Mouse (Mus musculus) embryonic facial prominence, embryonic 12.5 days (tissue): ENCODE measurements around the gene Maml3. TPM values are rescaled to one million over a fixed set of nuclear protein-coding genes. Genes with fewer than 3 reads are reported as not detected.

Experiments used
- ATAC-seq: fragments of 200-750 bp; cut with Nextera tagmentation; 2 replicates; pipeline ENCODE4 v1.8.0; 2017; ENCODE audit not compliant: insufficient number of reproducible peaks, insufficient read depth, low FRiP score, low TSS enrichment
- H3K27ac ChIP-seq: fragments of 300-500 bp; sonication (generic); 2 replicates; pipeline ENCODE4 v1.5.1; 2016; ENCODE audit warnings: mild to moderate bottlenecking
- H3K27me3 ChIP-seq: fragments of 300-500 bp; sonication (generic); 2 replicates; pipeline ENCODE4 v1.6.1; 2016; ENCODE audit warnings: mild to moderate bottlenecking, moderate library complexity
- H3K36me3 ChIP-seq: fragments of 300-500 bp; sonication (generic); 2 replicates; pipeline ENCODE4 v1.6.1; 2016; ENCODE audit warnings: mild to moderate bottlenecking
- H3K4me1 ChIP-seq: fragments of 300-500 bp; sonication (generic); 2 replicates; pipeline ENCODE4 v1.6.1; 2016
- H3K4me2 ChIP-seq: fragments of 300-500 bp; sonication (generic); replicated peaks from 2 replicates; pipeline ENCODE4 v1.6.1; 2016; ENCODE audit warnings: mild to moderate bottlenecking, moderate library complexity
- H3K4me3 ChIP-seq: fragments of 300-500 bp; sonication (generic); 2 replicates; pipeline ENCODE4 v1.5.1; 2016; ENCODE audit warnings: mild to moderate bottlenecking
- H3K9ac ChIP-seq: fragments of 300-500 bp; sonication (generic); 2 replicates; pipeline ENCODE4 v1.6.1; 2016; ENCODE audit warnings: mild to moderate bottlenecking, moderate library complexity
- H3K9me3 ChIP-seq: fragments of 300-500 bp; sonication (generic); 2 replicates; pipeline ENCODE4 v1.6.1; 2016; ENCODE audit warnings: mild to moderate bottlenecking, moderate library complexity
- WGBS: fragments of 180-500 bp; shearing (Covaris S2); methylation state at CpG from one replicate; pipeline ENCODE4 v1.1.7; 2016; 5-methylcytosine and 5-hydroxymethylcytosine counted together
- polyA plus RNA-seq: library from polyadenylated mRNA; unstranded; fragments of >200 nt; fragmentation: Nextera tagmentation; extraction: Ambion mirVana; gene quantifications from 2 replicates; pipeline ENCODE4 v1.2.1, GENCODE M21; 2016

Gene Maml3
- polyA plus RNA-seq, 1 experiment from 2014 or later: 6.4 TPM

DNA sequence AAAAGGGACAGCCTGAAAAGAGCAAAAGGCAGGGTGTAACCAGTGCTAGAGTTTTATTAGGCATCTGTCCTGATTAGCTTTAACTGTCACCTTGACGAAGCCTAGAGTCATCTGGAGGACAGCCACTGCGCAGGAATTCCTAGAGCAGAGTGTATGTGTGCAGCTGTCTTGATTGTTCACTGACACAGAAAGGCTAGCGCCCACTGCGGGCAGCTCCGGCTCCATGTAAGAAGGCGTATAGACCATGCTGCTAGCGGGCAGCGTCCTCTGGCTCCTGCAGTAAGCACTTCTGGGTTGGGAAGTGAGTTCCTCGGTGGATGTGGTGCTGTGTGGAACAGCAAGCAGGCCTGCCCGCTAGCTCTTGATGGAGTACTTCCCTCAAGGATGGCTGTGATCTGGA lies 363.1 kb downstream of the Maml3 start:
- Histone ChIP-seq H3K4me3 (no peak overlapping the region), H3K36me3 (no peaks in the 10 kb centered on the region), H3K4me1 (peaks cover 34% of the 10 kb centered on the region), H3K9ac (no peak overlapping the region), H3K9me3 (no peaks in the 10 kb centered on the region), H3K27me3 (no peaks in the 10 kb centered on the region), H3K27ac (peak overlapping the region; percentile 17; the same call in 1 of the 2 replicates), H3K4me2 (no peak overlapping the region)
- no peak for ATAC-seq
- WGBS: 80% methylated on average over 10 of the region's 10 CpGs

DNA sequence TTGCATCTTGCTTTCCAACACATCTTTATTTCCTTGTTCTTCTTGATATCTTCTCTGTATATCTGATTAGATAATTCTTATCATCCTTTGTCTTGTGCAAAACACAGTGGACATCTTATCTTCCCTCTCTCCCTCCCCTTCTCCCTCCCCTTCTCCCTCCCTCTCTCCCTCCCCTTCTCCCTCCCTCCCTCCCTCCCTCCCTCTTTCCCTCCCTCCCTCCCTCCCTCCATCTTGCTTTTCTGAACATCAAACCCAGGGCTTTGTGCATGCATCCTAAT lies 365.1 kb downstream of the Maml3 start:
- H3K27me3 ChIP-seq: no peaks in the 10 kb centered on the region
- peak overlapping the region; percentile 81 for H3K27ac ChIP-seq
- H3K9ac ChIP-seq: no peak overlapping the region
- H3K4me2 ChIP-seq: no peak overlapping the region
- H3K4me3 ChIP-seq: no peak overlapping the region
- ATAC-seq: no peak
- H3K9me3 ChIP-seq: no peaks in the 10 kb centered on the region
- no peaks in the 10 kb centered on the region for H3K36me3 ChIP-seq
- peaks cover 34% of the 10 kb centered on the region for H3K4me1 ChIP-seq

DNA sequence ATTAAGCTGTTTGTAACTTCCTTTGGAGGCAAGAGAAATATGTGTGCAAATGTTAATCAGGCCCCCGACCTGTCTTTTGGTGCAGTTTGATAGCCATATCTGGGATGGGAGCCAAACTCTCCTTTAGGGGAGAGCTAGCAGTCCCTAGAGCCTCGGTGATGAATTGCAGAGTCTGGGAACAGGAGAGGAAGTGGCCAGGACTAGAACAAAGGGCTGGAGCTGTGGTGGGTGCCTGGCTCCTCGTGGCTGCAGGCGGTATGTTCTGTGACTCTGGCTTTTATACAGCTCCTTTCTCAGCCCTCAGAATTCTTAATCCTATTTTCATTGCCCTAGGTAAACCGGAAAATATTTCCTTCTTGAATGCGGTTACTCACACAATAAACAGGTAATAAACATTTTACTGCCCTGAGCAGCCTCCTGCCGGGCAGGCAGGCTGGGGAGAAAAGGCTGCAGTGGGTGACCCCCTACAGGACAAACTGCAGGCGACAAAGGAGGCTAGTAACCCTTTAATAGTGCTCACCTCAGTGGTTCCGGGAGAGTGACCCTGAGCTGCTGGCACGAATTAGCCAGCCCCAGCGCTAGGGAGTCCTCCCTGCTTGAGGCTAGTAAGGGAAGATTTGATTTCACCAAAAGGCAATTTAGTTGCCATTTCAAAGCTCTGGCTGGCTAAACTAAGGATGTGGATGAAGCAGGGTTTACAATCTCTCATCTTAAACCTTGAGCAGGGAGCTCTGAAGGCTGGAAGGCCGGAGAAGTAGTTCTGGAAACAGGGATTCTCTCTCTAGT lies 365.6 kb downstream of the Maml3 start:
- no peaks in the 10 kb centered on the region for H3K36me3 ChIP-seq
- H3K27me3 ChIP-seq: no peaks in the 10 kb centered on the region
- H3K4me3 ChIP-seq: no peak overlapping the region
- WGBS: 5% methylated on average over 12 of the region's 12 CpGs
- peaks cover 32% of the 10 kb centered on the region for H3K4me1 ChIP-seq
- no peak for ATAC-seq
- H3K9me3 ChIP-seq: no peaks in the 10 kb centered on the region
- H3K9ac ChIP-seq: no peak overlapping the region
- H3K27ac ChIP-seq: peak overlapping the region; percentile 81
- H3K4me2 ChIP-seq: peak overlapping the region; percentile 21; the same call in 1 of the 2 replicates

DNA sequence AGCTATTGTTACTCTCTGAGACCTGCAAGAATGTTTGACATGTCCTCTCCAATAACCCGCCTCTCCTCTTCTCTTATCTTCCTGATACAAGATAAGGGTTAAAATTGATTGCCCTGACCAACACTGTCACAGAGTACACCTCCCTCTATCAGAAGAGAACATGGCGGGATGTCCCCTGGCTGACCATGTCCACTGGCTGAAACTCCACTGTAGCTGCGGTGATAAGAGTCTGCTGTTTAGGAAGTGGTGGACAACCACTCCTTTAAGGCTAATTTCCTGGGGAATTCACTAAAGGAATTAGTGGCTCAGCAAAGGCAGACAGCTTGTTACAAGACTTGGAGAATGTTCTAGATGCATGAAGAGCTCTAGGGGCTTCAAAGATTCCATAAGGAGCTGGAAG lies 371.2 kb downstream of the Maml3 start:
- Histone ChIP-seq H3K4me3 (no peak overlapping the region), H3K36me3 (no peaks in the 10 kb centered on the region), H3K27me3 (no peaks in the 10 kb centered on the region), H3K4me1 (no peaks in the 10 kb centered on the region), H3K4me2 (no peak overlapping the region), H3K9me3 (no peaks in the 10 kb centered on the region), H3K27ac (no peak overlapping the region), H3K9ac (no peak overlapping the region)
- ATAC-seq: no peak
- WGBS: 86% methylated on average over 3 of the region's 3 CpGs

DNA sequence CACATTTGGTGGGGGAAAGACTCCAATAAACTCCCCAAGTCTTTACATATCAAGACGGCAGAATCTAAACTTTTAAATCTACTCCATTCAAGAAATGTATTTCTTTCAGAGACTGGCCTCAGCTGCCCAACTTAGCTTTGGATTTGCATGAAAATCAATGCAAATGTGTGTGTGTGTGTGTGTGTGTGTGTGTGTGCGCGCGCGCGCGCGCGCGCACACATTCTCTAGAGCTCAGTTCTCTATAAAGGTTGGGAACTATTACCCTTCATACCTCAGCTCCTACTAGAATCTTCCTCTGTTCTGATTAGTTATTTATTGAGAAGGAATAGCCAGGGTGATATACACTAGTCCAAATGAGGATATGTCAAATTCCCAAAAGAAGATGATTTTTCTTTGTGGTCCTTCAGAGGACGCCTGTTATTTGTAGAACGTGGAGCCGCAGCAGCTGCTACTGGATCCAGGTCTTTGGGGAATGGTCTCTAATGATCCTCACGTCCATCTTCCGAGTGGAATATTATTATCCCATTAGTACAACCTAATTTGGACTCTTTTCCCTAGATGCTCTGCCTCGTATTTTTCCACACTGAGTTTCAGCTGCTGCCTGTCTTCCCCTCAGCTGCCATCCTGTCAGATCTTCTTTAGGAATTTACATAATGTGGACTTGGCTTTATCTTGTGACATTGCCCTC lies 372.8 kb downstream of the Maml3 start:
- H3K4me3 ChIP-seq: no peak overlapping the region
- no peaks in the 10 kb centered on the region for H3K27me3 ChIP-seq
- no peaks in the 10 kb centered on the region for H3K9me3 ChIP-seq
- H3K9ac ChIP-seq: no peak overlapping the region
- H3K27ac ChIP-seq: no peak overlapping the region
- H3K4me2 ChIP-seq: no peak overlapping the region
- WGBS: 84% methylated on average over 16 of the region's 16 CpGs
- no peaks in the 10 kb centered on the region; the same call in 1 of the 2 replicates for H3K4me1 ChIP-seq
- no peak for ATAC-seq
- H3K36me3 ChIP-seq: no peaks in the 10 kb centered on the region

DNA sequence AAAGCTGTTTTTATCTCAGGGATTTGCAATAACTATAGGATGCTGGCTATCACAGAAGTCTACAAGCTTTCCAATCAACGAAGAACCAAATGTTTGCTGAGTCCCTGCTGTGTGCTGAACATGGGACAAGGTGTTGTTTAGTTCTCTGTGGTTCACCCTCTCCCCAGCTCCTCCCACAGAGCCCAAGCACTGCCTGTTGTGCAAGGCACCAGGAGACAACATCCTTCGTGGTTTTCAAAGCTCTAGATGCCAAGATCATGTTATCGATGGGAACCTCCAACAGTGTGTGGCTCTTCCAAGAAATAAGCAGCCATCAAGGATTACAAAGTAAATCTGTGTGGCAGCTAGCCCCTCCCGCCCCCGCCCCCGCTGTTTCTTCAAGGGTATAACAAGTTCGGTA lies 374.2 kb downstream of the Maml3 start:
- Histone ChIP-seq H3K9me3 (no peaks in the 10 kb centered on the region), H3K4me2 (no peak overlapping the region), H3K9ac (no peak overlapping the region), H3K36me3 (no peaks in the 10 kb centered on the region), H3K27me3 (no peaks in the 10 kb centered on the region), H3K4me3 (no peak overlapping the region), H3K27ac (no peak overlapping the region), H3K4me1 (no peaks in the 10 kb centered on the region; the same call in 1 of the 2 replicates)
- 84% methylated on average over 7 of the region's 7 CpGs for WGBS
- ATAC-seq: no peak

DNA sequence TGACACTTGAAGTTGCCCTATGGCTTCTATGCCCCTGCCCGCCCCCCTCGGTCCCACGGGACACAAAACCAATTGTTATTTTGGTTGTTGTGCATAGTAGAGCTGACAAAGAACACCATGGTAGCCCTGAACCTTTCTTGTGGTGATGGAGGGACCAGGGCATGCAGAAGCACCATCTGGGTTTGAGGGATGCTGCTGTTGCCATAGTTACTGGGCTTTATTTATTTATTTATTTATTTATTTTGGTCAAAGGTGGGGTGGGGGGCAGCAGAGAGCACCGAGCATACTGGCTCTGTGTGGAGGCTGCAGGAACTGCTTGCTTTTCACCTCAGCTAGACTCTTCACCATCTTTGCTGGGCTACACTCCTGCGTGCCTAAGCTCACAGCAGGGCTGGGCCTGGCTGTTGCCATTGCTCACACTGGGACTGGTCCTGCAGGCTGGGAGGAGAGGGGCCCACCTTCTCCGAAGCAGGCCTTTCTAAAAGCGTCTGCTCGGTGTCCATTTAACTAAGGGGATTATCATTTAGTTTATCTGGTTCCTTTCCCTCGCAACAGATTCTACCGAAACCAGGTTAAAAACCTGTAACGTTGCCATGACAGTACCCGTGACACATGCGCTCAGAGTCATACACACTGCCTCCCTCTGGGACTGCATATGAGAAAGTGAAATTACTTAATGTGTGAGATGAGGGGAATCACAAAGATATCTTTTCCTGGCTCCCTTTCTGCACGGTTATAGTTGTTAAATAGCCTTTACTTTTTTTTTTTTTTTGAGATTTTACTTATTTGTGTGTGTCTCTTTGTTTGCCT lies 375.6 kb downstream of the Maml3 start:
- 0 out of 2 replicates have a peak, but pooled peaks have one; percentile 35 for ATAC-seq
- H3K4me1 ChIP-seq: peaks cover 3% of the 10 kb centered on the region; the same call in 1 of the 2 replicates
- no peak overlapping the region for H3K9ac ChIP-seq
- H3K9me3 ChIP-seq: no peaks in the 10 kb centered on the region
- H3K4me3 ChIP-seq: no peak overlapping the region
- no peak overlapping the region for H3K27ac ChIP-seq
- WGBS: 71% methylated on average over 14 of the region's 14 CpGs
- no peaks in the 10 kb centered on the region for H3K36me3 ChIP-seq
- no peaks in the 10 kb centered on the region for H3K27me3 ChIP-seq
- no peak overlapping the region for H3K4me2 ChIP-seq

GRCm38 (mm10) chr3:51728456-51728855 lies 376.4 kb downstream of the Maml3 start:
- ATAC-seq: no peak
- Histone ChIP-seq H3K4me1 (peaks cover 7% of the 10 kb centered on the region; the same call in 1 of the 2 replicates), H3K4me2 (no peak overlapping the region), H3K27ac (peak overlapping the region; percentile 11; the same call in 1 of the 2 replicates), H3K36me3 (no peaks in the 10 kb centered on the region), H3K4me3 (no peak overlapping the region), H3K9me3 (no peaks in the 10 kb centered on the region), H3K9ac (no peak overlapping the region), H3K27me3 (no peaks in the 10 kb centered on the region)
- WGBS: 86% methylated on average over 12 of the region's 12 CpGs

- no peak for ATAC-seq
- H3K9ac ChIP-seq: no peak overlapping the region
- H3K36me3 ChIP-seq: no peaks in the 10 kb centered on the region
- H3K27ac ChIP-seq: peak overlapping the region; percentile 11; the same call in 1 of the 2 replicates
- no peak overlapping the region for H3K4me2 ChIP-seq
- H3K4me3 ChIP-seq: no peak overlapping the region
- H3K9me3 ChIP-seq: no peaks in the 10 kb centered on the region
- no peaks in the 10 kb centered on the region for H3K27me3 ChIP-seq
- WGBS: 68% methylated on average over 8 of the region's 8 CpGs
- peaks cover 7% of the 10 kb centered on the region; the same call in 1 of the 2 replicates for H3K4me1 ChIP-seq
Observed at GRCm38 (mm10) chr3:51727968-51728367, 376.9 kb downstream of the Maml3 start.

- Histone ChIP-seq H3K36me3 (no peaks in the 10 kb centered on the region), H3K4me1 (peaks cover 7% of the 10 kb centered on the region; the same call in 1 of the 2 replicates), H3K9ac (no peak overlapping the region), H3K4me2 (no peak overlapping the region), H3K4me3 (no peak overlapping the region), H3K27ac (no peak overlapping the region), H3K27me3 (no peaks in the 10 kb centered on the region), H3K9me3 (no peaks in the 10 kb centered on the region)
- ATAC-seq: no peak
- 74% methylated on average over 3 of the region's 3 CpGs for WGBS
Observed at GRCm38 (mm10) chr3:51727487-51727886, 377.4 kb downstream of the Maml3 start.

DNA sequence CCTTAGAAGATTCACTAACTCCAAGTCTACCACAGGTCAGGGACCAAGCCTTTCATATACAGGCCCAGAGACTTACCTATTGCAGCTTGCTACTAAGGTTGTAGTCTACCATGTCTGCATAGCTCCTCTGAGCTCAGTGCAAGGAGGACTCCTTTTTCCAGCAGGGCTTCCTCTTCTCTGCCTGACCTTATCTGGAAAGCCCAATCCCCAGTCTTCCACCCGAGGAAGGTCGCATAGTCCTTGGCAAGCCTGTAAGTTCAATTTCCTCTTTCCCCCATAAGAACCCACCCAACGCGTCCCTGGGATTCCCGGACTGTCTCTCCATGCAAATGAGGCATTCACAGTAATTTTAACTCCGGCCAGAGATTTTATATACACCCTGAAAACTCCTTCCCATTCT lies 378.6 kb downstream of the Maml3 start:
- Histone ChIP-seq H3K36me3 (no peaks in the 10 kb centered on the region), H3K4me2 (no peak overlapping the region), H3K4me3 (no peak overlapping the region), H3K27ac (no peak overlapping the region), H3K4me1 (peaks cover 7% of the 10 kb centered on the region; the same call in 1 of the 2 replicates), H3K9ac (no peak overlapping the region), H3K27me3 (no peaks in the 10 kb centered on the region), H3K9me3 (no peaks in the 10 kb centered on the region)
- 86% methylated on average over 6 of the region's 6 CpGs for WGBS
- no peak for ATAC-seq
